Mouse (Mus musculus) liver, adult (tissue): ENCODE results near the gene Prl8a2.

ENCODE experiments used
- GATA4 ChIP-seq: IDR thresholded peaks from 2 replicates; pipeline ENCODE4 v1.6.1; 2014; ENCODE audit warnings: mild to moderate bottlenecking, low read length; ENCODE audit not compliant: insufficient replicate concordance

The Prl8a2 gene

DNA sequence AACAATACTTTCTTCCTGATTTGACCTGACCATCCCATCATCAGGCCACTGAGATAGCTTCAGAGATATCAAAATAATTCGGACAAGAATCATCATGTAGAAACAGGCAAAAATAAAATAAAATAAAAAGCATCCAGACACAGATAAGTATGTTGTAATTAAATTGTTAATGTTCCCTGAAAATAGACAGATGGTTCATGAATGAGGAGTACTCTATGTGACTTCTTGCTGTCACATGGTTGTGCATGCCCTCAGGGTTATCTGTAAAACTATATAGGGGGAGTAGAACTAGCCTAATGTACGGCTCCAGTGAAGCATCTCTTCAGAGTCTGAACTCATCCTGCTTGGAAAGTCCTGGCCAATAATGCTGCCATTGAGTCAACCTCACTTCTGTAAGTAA lies at the start of gene Prl8a2:
TSS of gene Prl8a2 (plus strand) at position 301 of the 400 bp plus-strand sequence.
- TF ChIP-seq GATA4, result no peak

GRCm38 (mm10) chr13:27312334-27313225 lies 32.9 kb upstream of the Prl8a2 start, which contains the start of gene Prl6a1:
TSS of gene Prl6a1 (plus strand) at chr13:27312627.
- TF ChIP-seq GATA4, result no peak

DNA sequence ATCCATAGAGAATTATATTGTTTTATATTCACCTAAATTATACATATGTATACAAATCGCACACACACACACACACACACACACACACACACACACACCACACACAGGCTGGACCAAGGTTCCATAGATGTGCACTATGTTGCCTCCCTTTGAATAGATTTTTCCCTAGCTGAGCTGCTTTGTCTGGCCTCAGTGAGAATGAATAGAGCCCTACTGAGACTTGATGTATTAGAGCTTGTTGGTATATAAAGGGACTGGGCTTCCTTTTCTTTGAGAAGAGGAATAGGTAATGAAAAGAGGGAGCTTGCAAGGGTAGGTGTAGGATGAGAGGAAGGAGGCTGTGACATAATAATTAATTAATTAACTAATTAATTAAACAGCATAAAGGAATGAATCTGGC lies 10.5 kb upstream of the Prl8a2 start:
- no peak for TF ChIP-seq GATA4

GRCm38 (mm10) chr13:27342733-27343275 lies 2.7 kb upstream of the Prl8a2 start:
- TF ChIP-seq GATA4, result no peak

DNA sequence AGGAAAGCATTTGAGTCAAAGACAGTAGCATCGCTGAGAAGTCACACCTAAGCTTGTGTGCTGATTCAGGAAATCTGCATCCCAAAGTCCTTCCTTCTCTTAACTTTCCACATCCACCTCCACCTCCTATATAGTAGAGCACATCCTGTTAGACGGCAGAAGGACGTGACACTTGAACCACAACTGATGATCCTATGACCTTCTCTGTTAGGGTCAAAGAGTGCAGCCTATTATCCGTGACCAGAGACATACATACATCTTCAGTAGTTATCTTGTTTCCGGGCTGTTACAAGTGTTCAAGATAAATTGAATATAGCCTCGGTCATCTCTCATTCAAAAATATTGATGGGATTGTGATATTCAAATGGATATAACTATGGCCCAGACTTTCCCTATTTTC lies 45.3 kb downstream of the Prl8a2 start, which contains the start of gene Prl2b1:
TSS of gene Prl2b1 (minus strand) at position 101 of the 400 bp plus-strand sequence.
- no peak for TF ChIP-seq GATA4

DNA sequence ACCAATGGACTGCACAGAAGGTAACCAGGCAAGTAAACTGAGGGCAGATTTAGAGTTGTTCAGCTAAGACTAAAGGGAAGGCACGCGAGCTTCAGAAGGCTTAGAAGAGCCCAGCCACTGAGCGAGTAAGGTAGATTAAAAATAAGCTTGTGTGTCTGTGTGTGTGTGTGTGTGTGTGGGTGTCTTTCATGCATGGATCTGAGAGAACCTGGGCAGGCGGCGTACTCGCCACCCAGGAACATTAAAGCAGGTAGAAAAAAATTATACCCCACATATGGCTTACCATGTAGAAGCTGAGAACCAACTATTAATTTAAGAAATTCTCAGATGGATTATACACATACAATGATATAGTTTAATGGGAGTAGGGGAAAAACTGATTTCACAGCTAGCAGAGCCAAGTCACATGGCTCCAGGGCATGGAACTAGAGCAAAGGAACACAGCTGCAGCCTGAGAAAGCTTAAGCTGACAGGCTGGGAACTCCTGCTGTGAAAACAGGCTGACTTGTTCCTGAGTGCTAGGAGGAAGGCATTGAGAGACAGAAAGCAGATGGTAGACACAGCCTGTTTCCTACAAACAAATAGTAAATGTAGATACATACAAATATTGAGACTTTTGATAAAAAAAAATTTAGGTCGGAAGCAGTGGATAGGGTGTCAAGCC lies 53.7 kb downstream of the Prl8a2 start:
- no peak for TF ChIP-seq GATA4
